Mouse (Mus musculus) hindbrain, embryonic 13.5 days (tissue): ENCODE measurements around the gene Ggta1. TPM values are rescaled to one million over a fixed set of nuclear protein-coding genes. Genes with fewer than 3 reads are reported as not detected.
A peak's percentile ranks its signal among the peaks of the same experiment; 100 is the strongest.

ENCODE experiments used
- ATAC-seq: fragments of 200-750 bp; cut with Nextera tagmentation; 2 replicates; pipeline ENCODE4 v1.8.0; 2017; ENCODE audit warnings: moderate TSS enrichment; ENCODE audit not compliant: low FRiP score
- H3K27ac ChIP-seq: fragments of 300-500 bp; sonication (generic); 2 replicates; pipeline ENCODE4 v1.5.1; 2015; ENCODE audit warnings: inconsistent platforms, mild to moderate bottlenecking, moderate library complexity
- H3K27me3 ChIP-seq: fragments of 300-500 bp; sonication (generic); 2 replicates; pipeline ENCODE4 v1.6.1; 2015; ENCODE audit warnings: mild to moderate bottlenecking, inconsistent platforms
- H3K36me3 ChIP-seq: fragments of 300-500 bp; sonication (generic); 2 replicates; pipeline ENCODE4 v1.6.1; 2015; ENCODE audit warnings: mild to moderate bottlenecking, inconsistent platforms
- H3K4me1 ChIP-seq: fragments of 300-500 bp; sonication (generic); replicated peaks from 2 replicates; pipeline ENCODE4 v1.6.1; 2015; ENCODE audit warnings: inconsistent platforms
- H3K4me2 ChIP-seq: fragments of 300-500 bp; sonication (generic); 2 replicates; pipeline ENCODE4 v1.6.1; 2015; ENCODE audit warnings: inconsistent platforms, mild to moderate bottlenecking, moderate library complexity
- H3K4me3 ChIP-seq: fragments of 300-500 bp; sonication (generic); 2 replicates; pipeline ENCODE4 v1.5.1; 2015; ENCODE audit warnings: mild to moderate bottlenecking, inconsistent platforms
- H3K9ac ChIP-seq: fragments of 300-500 bp; sonication (generic); 2 replicates; pipeline ENCODE4 v1.6.1; 2015; ENCODE audit warnings: mild to moderate bottlenecking, inconsistent platforms
- H3K9me3 ChIP-seq: fragments of 300-500 bp; sonication (generic); 2 replicates; pipeline ENCODE4 v1.6.1; 2016; ENCODE audit warnings: inconsistent platforms
- WGBS: fragments of 180-500 bp; shearing (Covaris S2); methylation state at CpG from one replicate; pipeline ENCODE4 v1.1.7; 2015; 5-methylcytosine and 5-hydroxymethylcytosine counted together
- polyA plus RNA-seq: library from polyadenylated mRNA; unstranded; fragments of >200 nt; fragmentation: Nextera tagmentation; extraction: Ambion mirVana; gene quantifications from 2 replicates; pipeline ENCODE4 v1.2.1, GENCODE M21; 2015

The Ggta1 gene
- polyA plus RNA-seq, 1 experiment from 2014 or later = 6.2 TPM

- H3K4me3 ChIP-seq = no peak overlapping the region
- WGBS = 90% methylated on average over 5 of the region's 5 CpGs
- no peak overlapping the region for H3K9ac ChIP-seq
- no peak overlapping the region for H3K27ac ChIP-seq
- no peaks in the 10 kb centered on the region for H3K27me3 ChIP-seq
- H3K36me3 ChIP-seq = no peaks in the 10 kb centered on the region
- no peaks in the 10 kb centered on the region for H3K9me3 ChIP-seq
- no peak overlapping the region for H3K4me2 ChIP-seq
- 0 out of 2 replicates have a peak, but pooled peaks cover 7% of the 10 kb centered on the region for H3K4me1 ChIP-seq
- no peak for ATAC-seq
Observed at GRCm38 (mm10) chr2:35451484-35452050, 11.5 kb downstream of the Ggta1 start.

- Histone ChIP-seq H3K27ac (no peak overlapping the region), H3K4me2 (no peak overlapping the region), H3K9ac (no peak overlapping the region), H3K4me1 (0 out of 2 replicates have a peak, but pooled peaks cover 7% of the 10 kb centered on the region), H3K27me3 (no peaks in the 10 kb centered on the region), H3K4me3 (no peak overlapping the region), H3K9me3 (no peaks in the 10 kb centered on the region), H3K36me3 (no peaks in the 10 kb centered on the region)
- ATAC-seq = no peak
- WGBS = 84% methylated on average over 4 of the region's 4 CpGs
Observed at GRCm38 (mm10) chr2:35450856-35451255, 12.2 kb downstream of the Ggta1 start.

- Histone ChIP-seq H3K36me3 (no peaks in the 10 kb centered on the region), H3K27me3 (no peaks in the 10 kb centered on the region), H3K4me2 (no peak overlapping the region), H3K27ac (no peak overlapping the region), H3K9ac (no peak overlapping the region), H3K4me1 (peaks cover 12% of the 10 kb centered on the region), H3K9me3 (no peaks in the 10 kb centered on the region), H3K4me3 (no peak overlapping the region)
- ATAC-seq = no peak
- WGBS = 86% methylated on average over 12 of the region's 12 CpGs
Observed at GRCm38 (mm10) chr2:35449687-35450622, 13.1 kb downstream of the Ggta1 start.

DNA sequence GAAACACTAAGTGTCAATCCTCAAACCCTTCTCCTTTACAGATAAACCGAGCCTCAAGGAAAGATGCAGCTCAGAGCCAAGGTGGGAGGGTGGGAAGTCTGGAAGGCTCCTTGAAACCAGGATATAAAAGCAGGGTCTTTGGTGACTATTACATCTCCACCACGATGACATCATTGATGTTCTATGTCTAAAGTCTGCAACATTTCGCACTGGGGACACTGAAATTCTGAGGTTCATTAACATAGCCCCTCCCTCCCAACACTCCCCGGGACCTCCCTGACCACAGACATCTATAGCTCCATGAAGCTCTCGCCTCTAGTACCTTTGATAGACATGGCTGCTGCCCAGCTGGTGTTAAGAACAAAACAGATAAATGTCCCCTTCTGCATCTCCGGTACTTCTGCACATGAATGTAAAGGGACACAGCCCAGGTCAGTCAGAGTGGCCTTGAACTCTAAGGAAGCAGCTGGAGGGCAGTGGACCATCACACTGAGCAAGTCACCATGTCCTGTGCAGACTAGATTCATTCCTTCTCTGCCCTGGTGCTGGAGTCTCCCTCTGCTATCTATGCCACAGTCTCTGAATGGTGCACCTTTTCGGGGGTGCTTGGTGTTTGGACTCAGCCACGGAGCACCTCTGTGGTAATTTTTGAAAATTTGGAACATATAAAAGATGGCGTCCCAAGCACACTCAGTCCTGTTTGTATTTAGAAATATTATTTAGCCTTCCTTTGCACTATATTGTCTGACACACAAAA is 13.9 kb downstream of the Ggta1 start:
- Histone ChIP-seq H3K9me3 (no peaks in the 10 kb centered on the region), H3K9ac (no peak overlapping the region), H3K4me1 (peaks cover 18% of the 10 kb centered on the region), H3K4me3 (no peak overlapping the region), H3K4me2 (no peak overlapping the region), H3K27ac (no peak overlapping the region), H3K27me3 (no peaks in the 10 kb centered on the region), H3K36me3 (no peaks in the 10 kb centered on the region)
- WGBS = 85% methylated on average over 9 of the region's 9 CpGs
- ATAC-seq = no peak

DNA sequence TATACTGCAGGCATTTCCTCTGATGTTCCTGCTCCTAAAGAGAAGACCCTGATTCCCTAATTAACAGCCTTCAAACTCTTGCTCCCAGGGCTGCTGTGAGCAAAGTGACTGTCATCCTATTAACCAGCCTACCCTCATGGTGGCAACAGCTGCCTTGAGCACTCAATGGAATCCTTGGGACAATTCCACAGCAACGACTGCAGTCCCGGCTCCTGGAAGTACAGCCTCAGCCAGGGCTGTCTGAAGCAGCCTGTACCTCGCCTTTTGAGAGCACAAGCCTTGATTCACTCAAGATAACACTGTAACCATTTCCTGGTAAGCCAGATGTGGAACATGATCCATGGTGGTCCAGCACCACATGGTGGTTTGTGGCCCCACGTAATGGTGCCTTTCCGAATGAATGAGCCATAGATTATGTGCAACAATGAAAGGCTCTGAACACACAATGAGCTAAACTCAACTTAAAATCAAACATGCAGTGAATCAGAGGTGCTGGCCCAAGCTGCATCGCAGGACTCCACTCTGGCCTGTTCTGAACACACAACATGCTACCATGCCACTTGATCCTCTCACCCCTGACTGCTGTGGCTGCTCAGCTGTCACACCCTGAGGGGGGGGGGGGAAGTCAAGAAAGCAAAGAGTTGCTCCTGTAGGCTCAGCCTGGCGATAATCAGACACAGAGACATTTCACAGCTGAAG is 14.7 kb downstream of the Ggta1 start:
- ATAC-seq = no peak
- Histone ChIP-seq H3K27ac (no peak overlapping the region), H3K9ac (no peak overlapping the region), H3K4me3 (no peak overlapping the region), H3K4me2 (no peak overlapping the region), H3K9me3 (no peaks in the 10 kb centered on the region), H3K27me3 (no peaks in the 10 kb centered on the region), H3K36me3 (no peaks in the 10 kb centered on the region), H3K4me1 (peaks cover 14% of the 10 kb centered on the region)
- 60% methylated on average over 7 of the region's 7 CpGs for WGBS

- Histone ChIP-seq H3K4me1 (peaks cover 14% of the 10 kb centered on the region), H3K9ac (no peak overlapping the region), H3K9me3 (no peaks in the 10 kb centered on the region), H3K27ac (no peak overlapping the region), H3K4me2 (no peak overlapping the region), H3K4me3 (no peak overlapping the region), H3K27me3 (no peaks in the 10 kb centered on the region), H3K36me3 (no peaks in the 10 kb centered on the region)
- no peak for ATAC-seq
- WGBS = 89% methylated on average over 7 of the region's 7 CpGs
Observed at GRCm38 (mm10) chr2:35447453-35447852, 15.6 kb downstream of the Ggta1 start.

DNA sequence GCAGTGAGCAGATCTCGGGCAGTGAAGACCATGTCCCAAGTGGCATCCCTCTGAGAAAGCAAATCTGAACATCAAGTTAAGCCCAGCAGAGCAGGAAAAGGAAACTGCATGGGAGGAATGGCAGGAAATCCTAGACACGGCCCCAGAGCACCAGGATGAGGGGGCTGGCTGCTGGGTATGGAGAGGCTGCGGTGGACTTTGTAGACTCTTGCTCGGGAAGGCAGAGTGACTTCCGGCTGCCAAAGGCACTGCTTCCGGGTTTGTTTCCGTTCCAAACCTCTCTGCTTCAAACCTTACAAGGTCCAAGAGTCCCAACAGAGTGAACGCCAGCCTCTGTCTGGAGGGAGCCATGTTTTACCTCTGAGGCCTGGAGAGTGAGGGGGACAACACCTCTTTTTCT is 16.2 kb downstream of the Ggta1 start:
- WGBS = 87% methylated on average over 8 of the region's 8 CpGs
- Histone ChIP-seq H3K4me3 (no peak overlapping the region), H3K36me3 (no peaks in the 10 kb centered on the region), H3K4me2 (no peak overlapping the region), H3K27me3 (no peaks in the 10 kb centered on the region), H3K9me3 (no peaks in the 10 kb centered on the region), H3K9ac (no peak overlapping the region), H3K4me1 (peaks cover 14% of the 10 kb centered on the region), H3K27ac (no peak overlapping the region)
- no peak for ATAC-seq

GRCm38 (mm10) chr2:35446300-35446699 is 16.7 kb downstream of the Ggta1 start:
- H3K27me3 ChIP-seq = no peaks in the 10 kb centered on the region
- no peak overlapping the region for H3K4me2 ChIP-seq
- no peak overlapping the region for H3K4me3 ChIP-seq
- no peak overlapping the region for H3K9ac ChIP-seq
- ATAC-seq = no peak
- WGBS = 82% methylated on average over 5 of the region's 5 CpGs
- H3K4me1 ChIP-seq = peaks cover 14% of the 10 kb centered on the region
- no peaks in the 10 kb centered on the region for H3K9me3 ChIP-seq
- no peak overlapping the region for H3K27ac ChIP-seq
- no peaks in the 10 kb centered on the region for H3K36me3 ChIP-seq

DNA sequence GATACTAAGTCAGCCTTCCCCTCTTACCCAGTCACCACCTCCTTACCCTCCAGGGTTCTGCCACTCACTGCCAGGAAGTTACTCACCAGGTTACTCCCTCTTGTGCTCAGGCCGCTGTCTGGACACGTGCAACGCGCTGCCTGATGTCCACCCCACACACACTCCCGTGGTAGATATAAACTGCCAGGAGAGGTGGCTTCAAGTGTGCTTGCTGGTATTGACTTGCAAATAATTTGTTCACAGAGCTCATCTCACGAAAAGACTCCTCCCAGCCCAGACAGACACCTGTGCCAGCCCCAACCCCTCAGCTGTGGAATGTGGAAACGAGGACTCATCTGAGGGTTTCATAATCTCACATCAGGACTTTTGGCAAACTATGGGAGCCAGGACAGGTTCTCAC is 17.4 kb downstream of the Ggta1 start:
- no peak for ATAC-seq
- no peaks in the 10 kb centered on the region for H3K36me3 ChIP-seq

DNA sequence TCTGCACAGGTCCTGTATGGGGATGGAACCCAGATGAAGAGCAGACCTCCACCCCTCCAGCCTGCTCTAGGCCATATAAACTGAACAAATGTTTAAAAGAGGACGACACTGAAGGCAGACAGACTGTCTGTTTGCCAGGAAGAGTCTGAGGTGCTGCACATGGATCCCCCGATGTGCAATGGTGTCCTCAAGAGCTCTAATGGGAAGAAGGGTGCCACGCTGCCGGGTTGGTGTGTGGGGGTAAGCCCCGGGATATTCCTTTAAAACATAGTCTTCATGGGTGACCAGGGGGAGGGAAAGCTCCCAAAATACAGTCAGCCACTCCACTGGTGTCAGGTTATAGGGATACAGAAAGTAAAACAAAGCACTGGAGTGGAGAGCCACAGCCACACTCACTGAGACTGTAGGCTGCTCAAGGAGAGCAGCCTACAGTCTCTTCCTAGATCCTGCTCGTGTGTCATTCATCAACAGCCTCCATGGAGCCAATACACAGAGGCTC is 18.2 kb downstream of the Ggta1 start:
- 79% methylated on average over 6 of the region's 6 CpGs for WGBS
- Histone ChIP-seq H3K36me3 (no peaks in the 10 kb centered on the region), H3K27me3 (no peaks in the 10 kb centered on the region), H3K27ac (peak overlapping the region; percentile 23; the same call in 1 of the 2 replicates), H3K4me2 (no peak overlapping the region), H3K4me3 (no peak overlapping the region), H3K9me3 (no peaks in the 10 kb centered on the region), H3K9ac (no peak overlapping the region), H3K4me1 (peaks cover 14% of the 10 kb centered on the region)
- ATAC-seq = no peak

More for the DNA sequence above, 17.4 kb downstream of the Ggta1 start:
- H3K27ac ChIP-seq = no peak overlapping the region
- no peaks in the 10 kb centered on the region for H3K27me3 ChIP-seq
- peaks cover 14% of the 10 kb centered on the region for H3K4me1 ChIP-seq
- H3K9ac ChIP-seq = no peak overlapping the region
- no peak overlapping the region for H3K4me2 ChIP-seq
- H3K9me3 ChIP-seq = no peaks in the 10 kb centered on the region
- 84% methylated on average over 7 of the region's 7 CpGs for WGBS
- H3K4me3 ChIP-seq = no peak overlapping the region

DNA sequence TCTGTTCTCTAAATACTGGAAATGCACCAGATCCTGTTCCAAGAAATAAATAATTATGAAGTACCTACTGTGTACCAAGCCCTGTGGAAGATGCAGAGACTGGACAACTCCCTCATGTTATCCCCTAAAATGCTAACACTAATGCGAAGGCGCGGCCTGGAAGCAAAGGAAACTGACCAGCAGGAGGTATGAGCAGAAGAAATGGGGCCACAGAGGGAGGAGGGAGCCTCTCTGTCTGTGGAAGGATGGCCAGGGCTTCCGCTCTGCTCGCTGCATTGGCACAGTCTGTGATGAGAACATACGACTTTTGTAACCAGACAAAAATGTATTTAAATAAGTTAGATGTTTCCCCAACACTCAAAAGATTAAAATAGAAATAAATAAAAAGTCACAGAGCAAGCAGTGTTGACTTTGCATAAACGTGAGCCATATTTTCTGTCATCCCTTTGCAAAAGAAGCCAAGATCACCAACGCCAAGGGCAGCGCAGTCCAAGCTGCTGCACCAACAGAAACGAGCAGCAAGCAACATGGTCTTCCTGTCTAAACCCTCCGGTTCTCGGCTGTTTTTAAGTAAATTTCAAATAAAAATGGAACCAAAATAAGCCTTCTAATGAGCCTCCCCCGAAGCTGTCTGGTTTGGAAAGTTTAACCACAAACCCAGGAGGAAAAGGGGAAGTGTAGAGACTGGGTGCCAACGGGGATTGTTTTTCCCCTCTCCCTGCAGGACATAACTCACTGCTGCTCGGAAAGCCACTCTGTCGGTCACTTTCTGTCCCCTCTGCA is 18.9 kb downstream of the Ggta1 start:
- no peaks in the 10 kb centered on the region for H3K27me3 ChIP-seq
- no peaks in the 10 kb centered on the region for H3K9me3 ChIP-seq
- H3K4me3 ChIP-seq = no peak overlapping the region
- peak overlapping the region; percentile 23; the same call in 1 of the 2 replicates for H3K27ac ChIP-seq
- H3K9ac ChIP-seq = no peak overlapping the region
- peaks cover 14% of the 10 kb centered on the region for H3K4me1 ChIP-seq
- no peak for ATAC-seq
- H3K36me3 ChIP-seq = no peaks in the 10 kb centered on the region
- WGBS = 71% methylated on average over 16 of the region's 16 CpGs
- H3K4me2 ChIP-seq = no peak overlapping the region
